Mouse (Mus musculus): ENCODE measurements around the gene Zfp385b. TPM values are rescaled to one million over a fixed set of nuclear protein-coding genes. Genes with fewer than 3 reads are reported as not detected.
A peak's percentile ranks its signal among the peaks of the same experiment; 100 is the strongest.

Gene Zfp385b
- polyA plus RNA-seq, 1 experiment from 2014 or later, result 9.1 TPM

DNA sequence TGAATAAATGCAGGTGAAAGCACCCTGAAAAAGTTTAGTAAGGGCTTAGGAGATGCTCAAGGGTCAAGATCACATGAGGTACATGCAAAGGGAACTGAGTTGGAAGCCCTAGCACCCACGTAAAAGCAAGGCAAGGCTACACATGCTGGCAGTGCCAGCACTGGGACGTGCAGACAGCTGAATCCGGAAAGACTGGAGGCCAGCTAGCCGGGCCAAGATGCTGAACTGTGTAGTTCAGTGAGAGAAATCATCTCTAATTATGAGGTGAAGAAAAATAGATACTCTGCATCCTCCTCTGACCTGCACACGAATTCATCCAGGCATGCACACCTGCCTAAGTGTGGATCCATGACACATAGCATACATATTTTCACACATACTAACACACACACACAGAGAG lies 18.4 kb downstream of the Zfp385b start:
- H3K4me3 ChIP-seq (replicated peaks; ENCODE audit: low read length), result no peak overlapping the region
- no peak for ATAC-seq
- H3K36me3 ChIP-seq (ENCODE audit: control insufficient read depth, insufficient read depth), result no peaks in the 10 kb centered on the region
- no peak overlapping the region for H3K4me2 ChIP-seq (ENCODE audit: low read length)
- H3K9me3 ChIP-seq (ENCODE audit: control insufficient read depth, low read length), result no peaks in the 10 kb centered on the region
- H3K9ac ChIP-seq (replicated peaks; ENCODE audit: low read depth, low read length), result no peak overlapping the region
- H3K4me1 ChIP-seq (replicated peaks; ENCODE audit: control insufficient read depth, insufficient read depth, low read length), result no peaks in the 10 kb centered on the region
- 85% methylated on average over 5 of the region's 5 CpGs for WGBS
- no peak overlapping the region for H3K27ac ChIP-seq (ENCODE audit: low read length)
- H3K27me3 ChIP-seq (replicated peaks; ENCODE audit: control insufficient read depth, insufficient read depth, low read length), result no peaks in the 10 kb centered on the region

DNA sequence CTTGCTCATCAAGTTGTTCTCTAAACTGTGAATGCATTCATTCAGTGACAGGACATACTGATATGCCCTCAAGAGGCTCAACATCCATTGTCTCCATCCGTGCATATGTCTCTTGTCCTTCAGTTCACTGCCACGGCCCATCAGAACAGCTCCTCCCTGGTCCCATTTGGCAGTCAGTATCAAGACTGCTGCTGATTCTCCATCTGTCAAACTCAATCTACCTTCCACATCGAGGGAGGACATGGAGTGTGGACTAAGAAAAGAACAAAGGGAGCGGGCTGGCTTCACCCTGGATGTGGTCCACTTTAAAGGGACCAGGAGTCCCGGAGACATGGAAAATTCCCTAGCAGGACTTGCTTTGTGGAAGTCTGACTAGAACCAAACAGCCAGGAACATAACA lies 22.2 kb downstream of the Zfp385b start:
- H3K27ac ChIP-seq (ENCODE audit: low read length), result no peak overlapping the region
- H3K36me3 ChIP-seq (ENCODE audit: control insufficient read depth, insufficient read depth), result no peaks in the 10 kb centered on the region
- no peaks in the 10 kb centered on the region for H3K4me1 ChIP-seq (replicated peaks; ENCODE audit: control insufficient read depth, insufficient read depth, low read length)
- no peak overlapping the region for H3K9ac ChIP-seq (replicated peaks; ENCODE audit: low read depth, low read length)
- no peak overlapping the region for H3K4me3 ChIP-seq (replicated peaks; ENCODE audit: low read length)
- ATAC-seq, result no peak
- no peaks in the 10 kb centered on the region for H3K27me3 ChIP-seq (replicated peaks; ENCODE audit: control insufficient read depth, insufficient read depth, low read length)
- 76% methylated on average over 5 of the region's 5 CpGs for WGBS
- no peak overlapping the region for H3K4me2 ChIP-seq (ENCODE audit: low read length)
- H3K9me3 ChIP-seq (ENCODE audit: control insufficient read depth, low read length), result no peaks in the 10 kb centered on the region

DNA sequence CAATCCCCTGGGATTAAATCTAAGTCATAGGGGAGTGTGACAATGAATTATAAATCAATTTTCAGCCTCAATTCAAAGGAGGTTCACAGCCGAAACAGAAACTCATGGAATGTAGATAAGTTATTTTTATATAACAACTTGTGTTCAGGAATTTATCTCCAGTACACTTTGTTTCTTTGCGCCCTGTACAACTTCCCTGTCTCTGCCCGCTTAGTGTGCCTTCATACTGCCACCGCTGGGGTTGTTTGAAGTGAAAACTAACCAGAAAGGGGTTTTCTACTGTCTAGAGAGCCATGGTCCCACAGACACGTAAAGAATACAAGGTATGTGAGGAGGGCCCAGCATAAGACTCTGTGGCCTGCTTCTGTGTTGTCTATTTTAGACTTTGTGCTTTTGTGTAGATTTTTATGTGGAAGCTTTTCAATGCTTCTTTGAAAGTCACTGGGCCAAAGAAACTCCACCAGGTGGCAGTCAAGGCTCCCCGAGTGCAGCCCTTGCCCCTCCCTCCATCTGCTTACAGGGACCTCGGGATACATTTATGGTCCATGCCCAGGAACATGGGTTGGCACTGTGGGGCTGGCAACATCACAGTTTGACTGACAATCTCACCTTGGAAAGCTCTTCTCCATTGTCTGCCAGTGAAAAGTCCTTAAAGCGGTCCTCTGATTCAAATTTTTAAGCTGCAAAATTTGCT lies 23.4 kb downstream of the Zfp385b start:
- H3K9ac ChIP-seq (replicated peaks; ENCODE audit: low read depth, low read length), result no peak overlapping the region
- no peak overlapping the region for H3K4me3 ChIP-seq (replicated peaks; ENCODE audit: low read length)
- H3K4me2 ChIP-seq (ENCODE audit: low read length), result no peak overlapping the region
- no peak for ATAC-seq
- no peaks in the 10 kb centered on the region for H3K9me3 ChIP-seq (ENCODE audit: control insufficient read depth, low read length)
- no peaks in the 10 kb centered on the region for H3K27me3 ChIP-seq (replicated peaks; ENCODE audit: control insufficient read depth, insufficient read depth, low read length)
- no peaks in the 10 kb centered on the region for H3K36me3 ChIP-seq (ENCODE audit: control insufficient read depth, insufficient read depth)
- no peaks in the 10 kb centered on the region for H3K4me1 ChIP-seq (replicated peaks; ENCODE audit: control insufficient read depth, insufficient read depth, low read length)
- WGBS, result 74% methylated on average over 8 of the region's 8 CpGs
- H3K27ac ChIP-seq (ENCODE audit: low read length), result no peak overlapping the region

DNA sequence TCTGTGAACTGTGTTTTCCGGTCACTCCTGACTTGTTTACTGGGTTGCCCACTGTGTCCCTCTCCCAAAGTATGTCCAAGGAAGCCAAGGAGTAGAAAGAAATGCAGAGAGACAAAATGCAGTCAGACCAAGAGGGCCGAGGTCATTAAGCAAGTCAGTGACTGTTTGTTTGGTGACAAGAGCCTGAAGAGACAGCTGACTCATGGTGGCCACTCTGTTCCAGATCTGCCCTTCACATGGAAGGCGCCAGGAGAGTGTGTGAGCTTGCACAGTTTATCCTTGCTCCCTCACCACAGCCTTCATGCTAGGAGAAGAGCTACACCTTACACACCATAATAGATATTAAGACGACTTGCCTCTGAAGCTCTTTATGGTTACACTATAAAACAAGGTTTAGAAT lies 28.6 kb downstream of the Zfp385b start:
- H3K36me3 ChIP-seq (ENCODE audit: control insufficient read depth, insufficient read depth), result no peaks in the 10 kb centered on the region
- no peak overlapping the region for H3K4me2 ChIP-seq (ENCODE audit: low read length)
- H3K4me1 ChIP-seq (replicated peaks; ENCODE audit: control insufficient read depth, insufficient read depth, low read length), result no peaks in the 10 kb centered on the region
- ATAC-seq, result no peak
- no peak overlapping the region for H3K27ac ChIP-seq (ENCODE audit: low read length)
- H3K9ac ChIP-seq (replicated peaks; ENCODE audit: low read depth, low read length), result no peak overlapping the region
- 81% methylated on average over 4 of the region's 4 CpGs for WGBS
- H3K27me3 ChIP-seq (replicated peaks; ENCODE audit: control insufficient read depth, insufficient read depth, low read length), result no peaks in the 10 kb centered on the region
- H3K9me3 ChIP-seq (ENCODE audit: control insufficient read depth, low read length), result no peaks in the 10 kb centered on the region
- H3K4me3 ChIP-seq (replicated peaks; ENCODE audit: low read length), result no peak overlapping the region

DNA sequence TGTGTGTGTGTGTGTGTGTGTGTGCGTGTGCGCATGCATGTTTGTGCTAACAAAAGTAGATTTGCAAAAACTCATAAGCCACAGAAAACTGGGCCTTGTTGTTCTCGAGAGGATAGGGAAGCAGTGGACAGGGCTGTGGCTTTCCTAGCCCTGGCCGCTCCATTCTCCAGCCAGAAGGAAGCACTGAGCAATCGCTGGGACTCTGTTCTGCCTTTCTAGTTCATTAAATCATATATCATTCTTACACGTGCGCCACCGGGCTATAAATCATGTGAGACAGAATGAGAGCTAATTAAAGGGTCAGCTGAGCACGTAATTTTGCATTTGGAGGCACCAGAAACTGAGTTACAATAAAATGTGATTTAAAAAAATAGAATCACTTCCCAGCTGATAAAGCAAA lies 29.1 kb downstream of the Zfp385b start:
- no peak overlapping the region for H3K4me2 ChIP-seq (ENCODE audit: low read length)
- no peaks in the 10 kb centered on the region for H3K9me3 ChIP-seq (ENCODE audit: control insufficient read depth, low read length)
- H3K27ac ChIP-seq (ENCODE audit: low read length), result no peak overlapping the region
- no peak overlapping the region for H3K4me3 ChIP-seq (replicated peaks; ENCODE audit: low read length)
- H3K27me3 ChIP-seq (replicated peaks; ENCODE audit: control insufficient read depth, insufficient read depth, low read length), result no peaks in the 10 kb centered on the region
- no peak overlapping the region for H3K9ac ChIP-seq (replicated peaks; ENCODE audit: low read depth, low read length)
- 77% methylated on average over 9 of the region's 9 CpGs for WGBS
- ATAC-seq, result no peak
- no peaks in the 10 kb centered on the region for H3K36me3 ChIP-seq (ENCODE audit: control insufficient read depth, insufficient read depth)
- H3K4me1 ChIP-seq (replicated peaks; ENCODE audit: control insufficient read depth, insufficient read depth, low read length), result no peaks in the 10 kb centered on the region

DNA sequence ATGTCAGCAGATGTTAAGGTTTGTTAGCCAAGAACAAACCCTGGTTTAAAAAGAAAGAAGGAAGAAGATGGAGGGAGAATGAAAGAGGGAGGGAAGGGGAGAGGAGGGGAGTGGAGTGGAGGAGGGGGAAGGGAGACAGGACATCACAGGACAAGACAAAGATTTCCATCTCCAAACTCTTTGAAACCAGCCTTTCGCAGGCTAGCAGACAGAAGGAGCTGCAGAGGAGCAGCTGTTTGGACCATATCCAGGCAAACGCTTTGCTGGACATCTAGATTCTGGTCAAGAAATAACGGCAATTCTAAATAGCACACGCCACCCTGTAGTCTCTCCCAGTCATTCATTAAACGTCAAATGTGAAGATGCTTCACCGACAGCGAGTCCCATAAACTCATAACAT lies 38.0 kb downstream of the Zfp385b start:
- Histone ChIP-seq H3K27me3 (replicated peaks; ENCODE audit: control insufficient read depth, insufficient read depth, low read length) (no peaks in the 10 kb centered on the region), H3K27ac (ENCODE audit: low read length) (no peak overlapping the region), H3K36me3 (ENCODE audit: control insufficient read depth, insufficient read depth) (no peaks in the 10 kb centered on the region), H3K4me3 (replicated peaks; ENCODE audit: low read length) (no peak overlapping the region), H3K4me2 (ENCODE audit: low read length) (no peak overlapping the region), H3K4me1 (replicated peaks; ENCODE audit: control insufficient read depth, insufficient read depth, low read length) (peaks cover 5% of the 10 kb centered on the region; the same call in 1 of the 2 replicates), H3K9ac (replicated peaks; ENCODE audit: low read depth, low read length) (no peak overlapping the region), H3K9me3 (ENCODE audit: control insufficient read depth, low read length) (no peaks in the 10 kb centered on the region)
- 88% methylated on average over 7 of the region's 7 CpGs for WGBS
- ATAC-seq, result no peak

DNA sequence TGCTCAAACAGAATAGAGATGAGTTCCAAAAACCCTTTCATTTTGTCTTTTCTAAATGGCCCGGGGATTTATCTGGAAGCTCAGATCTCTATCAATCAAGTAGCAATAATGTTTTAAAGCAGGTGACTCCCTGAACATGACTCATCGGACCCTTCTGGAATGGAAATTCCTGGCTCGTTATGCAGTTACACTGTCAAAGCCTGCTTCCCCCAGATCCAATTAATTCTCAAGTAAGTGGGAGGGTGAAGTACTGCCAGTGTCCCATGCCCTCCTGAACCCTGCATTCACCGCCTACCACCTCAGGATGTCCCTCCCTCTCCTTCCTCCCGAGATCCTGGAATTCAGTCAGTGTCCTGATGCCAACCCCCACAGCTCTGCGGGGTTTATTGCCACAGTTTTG lies 41.7 kb downstream of the Zfp385b start:
- Histone ChIP-seq H3K9ac (replicated peaks; ENCODE audit: low read depth, low read length) (no peak overlapping the region), H3K4me3 (replicated peaks; ENCODE audit: low read length) (no peak overlapping the region), H3K27me3 (replicated peaks; ENCODE audit: control insufficient read depth, insufficient read depth, low read length) (no peaks in the 10 kb centered on the region), H3K4me1 (replicated peaks; ENCODE audit: control insufficient read depth, insufficient read depth, low read length) (peaks cover 5% of the 10 kb centered on the region; the same call in 1 of the 2 replicates), H3K4me2 (ENCODE audit: low read length) (peak overlapping the region; percentile 16), H3K36me3 (ENCODE audit: control insufficient read depth, insufficient read depth) (no peaks in the 10 kb centered on the region), H3K9me3 (ENCODE audit: control insufficient read depth, low read length) (no peaks in the 10 kb centered on the region), H3K27ac (ENCODE audit: low read length) (no peak overlapping the region)
- 9% methylated on average over 6 of the region's 6 CpGs for WGBS
- ATAC-seq, result peak; percentile 43; the same call in 1 of the 2 replicates

DNA sequence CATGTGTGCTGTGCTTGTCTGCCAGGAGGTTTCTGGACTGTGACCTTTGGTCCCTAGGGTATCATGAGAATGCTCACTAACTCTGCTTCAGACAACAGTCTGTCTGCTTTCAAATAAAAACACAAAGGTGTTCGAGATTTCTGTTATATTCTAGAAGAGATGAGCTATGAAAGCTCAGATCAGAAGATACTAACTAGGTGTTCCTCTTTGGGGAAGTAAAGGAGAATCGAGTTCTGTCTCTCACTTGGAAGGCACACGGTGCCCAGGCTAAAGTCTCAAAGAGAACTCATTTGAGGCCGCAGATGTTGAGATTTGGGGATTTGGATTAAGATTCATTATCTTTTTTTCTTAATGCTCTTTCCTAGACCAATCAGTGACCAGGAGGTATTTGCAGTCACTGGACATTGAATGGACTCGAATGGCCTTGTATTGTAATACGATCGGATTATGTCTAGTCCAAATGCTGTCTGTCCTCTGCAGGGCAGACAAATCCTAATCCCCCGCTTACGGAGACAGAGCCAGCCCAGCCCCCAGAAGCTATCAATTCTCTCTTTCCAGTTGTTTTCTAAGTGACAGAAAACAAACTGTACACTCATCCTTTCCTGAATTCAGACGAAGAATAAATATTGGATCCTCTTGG lies 42.3 kb downstream of the Zfp385b start:
- Histone ChIP-seq H3K9me3 (ENCODE audit: control insufficient read depth, low read length) (no peaks in the 10 kb centered on the region), H3K27ac (ENCODE audit: low read length) (no peak overlapping the region), H3K4me2 (ENCODE audit: low read length) (peak overlapping the region; percentile 9; the same call in 1 of the 2 replicates), H3K36me3 (ENCODE audit: control insufficient read depth, insufficient read depth) (no peaks in the 10 kb centered on the region), H3K27me3 (replicated peaks; ENCODE audit: control insufficient read depth, insufficient read depth, low read length) (no peaks in the 10 kb centered on the region), H3K4me3 (replicated peaks; ENCODE audit: low read length) (no peak overlapping the region), H3K9ac (replicated peaks; ENCODE audit: low read depth, low read length) (no peak overlapping the region), H3K4me1 (replicated peaks; ENCODE audit: control insufficient read depth, insufficient read depth, low read length) (peaks cover 5% of the 10 kb centered on the region; the same call in 1 of the 2 replicates)
- 14% methylated on average over 10 of the region's 10 CpGs for WGBS
- no peak for ATAC-seq

DNA sequence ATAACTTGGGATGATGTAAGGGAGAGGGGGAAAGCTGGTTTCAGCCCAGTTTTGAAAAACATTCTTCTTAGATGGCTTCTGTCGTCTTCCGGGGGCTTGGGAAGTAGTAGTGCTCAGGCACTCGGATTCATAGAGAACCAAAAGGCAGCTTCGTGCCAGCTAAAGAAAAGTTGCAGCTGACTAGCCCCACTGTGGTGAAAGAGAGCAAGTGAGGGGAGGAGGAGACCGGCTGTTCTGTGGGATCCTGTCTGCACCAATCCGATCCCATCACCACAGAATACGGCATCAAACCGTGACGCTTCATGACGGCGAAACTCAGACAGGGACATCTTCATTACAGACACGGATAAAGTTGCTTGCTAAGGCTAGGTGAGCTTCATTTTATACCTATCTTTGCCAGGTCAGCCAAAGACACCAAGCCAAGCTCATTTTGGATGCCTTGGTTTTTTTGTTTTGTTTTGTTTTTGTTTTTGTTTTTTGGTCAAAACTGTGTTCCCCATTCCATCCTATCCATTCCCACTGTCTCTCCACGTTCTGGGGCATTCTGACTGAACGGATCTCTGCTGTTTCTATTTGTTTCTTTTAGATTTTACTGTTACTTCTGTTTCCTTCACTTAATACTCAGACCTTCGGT lies 44.1 kb downstream of the Zfp385b start:
- no peak overlapping the region for H3K4me2 ChIP-seq (ENCODE audit: low read length)
- no peak overlapping the region for H3K9ac ChIP-seq (replicated peaks; ENCODE audit: low read depth, low read length)
- no peak overlapping the region for H3K27ac ChIP-seq (ENCODE audit: low read length)
- peaks cover 5% of the 10 kb centered on the region; the same call in 1 of the 2 replicates for H3K4me1 ChIP-seq (replicated peaks; ENCODE audit: control insufficient read depth, insufficient read depth, low read length)
- no peaks in the 10 kb centered on the region for H3K36me3 ChIP-seq (ENCODE audit: control insufficient read depth, insufficient read depth)
- no peak overlapping the region for H3K4me3 ChIP-seq (replicated peaks; ENCODE audit: low read length)
- H3K9me3 ChIP-seq (ENCODE audit: control insufficient read depth, low read length), result no peaks in the 10 kb centered on the region
- 73% methylated on average over 15 of the region's 15 CpGs for WGBS
- no peak for ATAC-seq
- H3K27me3 ChIP-seq (replicated peaks; ENCODE audit: control insufficient read depth, insufficient read depth, low read length), result no peaks in the 10 kb centered on the region
